Mouse (Mus musculus) liver, embryonic 14.5 days (tissue): Measurements from ENCODE around the gene Dglucy. TPM values are rescaled to one million over a fixed set of nuclear protein-coding genes. Genes with fewer than 3 reads are reported as not detected.

Experiments used
- ATAC-seq: fragments of 200-750 bp; cut with Nextera tagmentation; 2 replicates; pipeline ENCODE4 v1.8.0; 2017; ENCODE audit warnings: moderate number of reproducible peaks, mild to moderate bottlenecking, moderate library complexity; ENCODE audit not compliant: insufficient read depth
- DNase-seq, 3 experiments: peaks; one replicate each; pipeline ENCODE4 v3.0.0-alpha.2; 2012 to 2013; ENCODE audit warnings: low read depth in 3 of 3, low spot score in 3 of 3
- H3K27ac ChIP-seq: fragments of 300-500 bp; sonication (generic); 2 replicates; pipeline ENCODE4 v1.5.1; 2014; ENCODE audit warnings: moderate library complexity, mild to moderate bottlenecking, control low read depth, inconsistent platforms
- H3K27me3 ChIP-seq: fragments of 300-500 bp; sonication (generic); 2 replicates; pipeline ENCODE4 v1.6.1; 2014; ENCODE audit warnings: mild to moderate bottlenecking, low read length, moderate library complexity; ENCODE audit not compliant: control insufficient read depth, insufficient read depth
- H3K36me3 ChIP-seq: fragments of 300-500 bp; sonication (generic); replicated peaks from 2 replicates; pipeline ENCODE4 v1.6.1; 2014; ENCODE audit warnings: low read depth; ENCODE audit not compliant: control insufficient read depth, insufficient read depth
- H3K4me1 ChIP-seq, 2 experiments: fragments of 200-500 bp in 1 of 2; fragments of 300-500 bp in 1 of 2; sonication (generic) in 1 of 2; replicated peaks; 2 replicates each; pipeline ENCODE4 v1.6.1; 2012 to 2014; ENCODE audit warnings: antibody characterized with exemption in 1 of 2, inconsistent platforms in 1 of 2, low read length in 1 of 2; ENCODE audit not compliant: control insufficient read depth in 2 of 2, insufficient read depth in 2 of 2
- H3K4me2 ChIP-seq: fragments of 300-500 bp; sonication (generic); 2 replicates; pipeline ENCODE4 v1.6.1; 2014; ENCODE audit warnings: low read depth, mild to moderate bottlenecking, control low read depth, moderate library complexity
- H3K4me3 ChIP-seq, 2 experiments: fragments of 200-500 bp in 1 of 2; fragments of 300-500 bp in 1 of 2; sonication (generic) in 1 of 2; 2 replicates each; pipeline ENCODE4 v1.5.1; 2012 to 2014; ENCODE audit warnings: low read depth in 2 of 2, low read length in 2 of 2, mild to moderate bottlenecking in 2 of 2, control low read depth in 1 of 2, inconsistent platforms in 1 of 2, moderate library complexity in 1 of 2; ENCODE audit not compliant: insufficient read depth in 1 of 2
- H3K9ac ChIP-seq: fragments of 300-500 bp; sonication (generic); replicated peaks from 2 replicates; pipeline ENCODE4 v1.6.1; 2014; ENCODE audit warnings: mild to moderate bottlenecking, control low read depth, moderate library complexity
- H3K9me3 ChIP-seq: fragments of 300-500 bp; sonication (generic); 2 replicates; pipeline ENCODE4 v1.6.1; 2016; ENCODE audit warnings: low read length, mixed read lengths; ENCODE audit not compliant: control insufficient read depth
- CTCF ChIP-seq: IDR thresholded peaks from 2 replicates; pipeline ENCODE4 v1.5.1; 2016; ENCODE audit warnings: antibody characterized with exemption, low read depth, control low read depth
- EP300 ChIP-seq: IDR thresholded peaks from 2 replicates; pipeline ENCODE4 v1.6.1; 2016; ENCODE audit warnings: antibody characterized with exemption, low read depth
- WGBS: fragments of 180-500 bp; shearing (Covaris S2); extraction: QIAGEN DNeasy Blood & Tissue Kit; methylation state at CpG from one replicate; pipeline ENCODE4 v1.1.7; 2014; ENCODE audit not compliant: insufficient replicate concordance; 5-methylcytosine and 5-hydroxymethylcytosine counted together
- polyA plus RNA-seq, 2 experiments: library from polyadenylated mRNA; depleted of rRNA in 1 of 2; stranded (reverse) in 1 of 2; unstranded in 1 of 2; fragments of >200 nt; fragmentation: Nextera tagmentation in 1 of 2; extraction: Ambion mirVana in 1 of 2; gene quantifications; 2 replicates each; pipeline versions ENCODE4 v1.2.1 to v1.2.3; 2012 to 2014

Dglucy gene
- polyA plus RNA-seq, 2 experiments: 0.63 to 1.2 TPM

- Histone ChIP-seq H3K4me1 (peaks cover 0 to 3% of the 10 kb centered on the region in 2 experiments; a peak in 1 of 4 replicates), H3K9ac (no peak overlapping the region), H3K27me3 (no peaks in the 10 kb centered on the region), H3K9me3 (no peaks in the 10 kb centered on the region), H3K36me3 (no peaks in the 10 kb centered on the region), H3K27ac (no peak overlapping the region), H3K4me3 (no peak overlapping the region), H3K4me2 (no peak overlapping the region)
- ATAC-seq: no peak
- WGBS: 57% methylated on average over 11 of the region's 11 CpGs
- DNase-seq: no peak
- TF ChIP-seq EP300 (no peak), CTCF (no peak)
These were observed 16.0 kb upstream of the Dglucy start for GRCm38 (mm10) chr12:100762663-100763425.

GRCm38 (mm10) chr12:100764329-100765018 is 14.4 kb upstream of the Dglucy start:
- Histone ChIP-seq H3K27ac (no peak overlapping the region), H3K4me3 (no peak overlapping the region), H3K4me2 (no peak overlapping the region)

DNA sequence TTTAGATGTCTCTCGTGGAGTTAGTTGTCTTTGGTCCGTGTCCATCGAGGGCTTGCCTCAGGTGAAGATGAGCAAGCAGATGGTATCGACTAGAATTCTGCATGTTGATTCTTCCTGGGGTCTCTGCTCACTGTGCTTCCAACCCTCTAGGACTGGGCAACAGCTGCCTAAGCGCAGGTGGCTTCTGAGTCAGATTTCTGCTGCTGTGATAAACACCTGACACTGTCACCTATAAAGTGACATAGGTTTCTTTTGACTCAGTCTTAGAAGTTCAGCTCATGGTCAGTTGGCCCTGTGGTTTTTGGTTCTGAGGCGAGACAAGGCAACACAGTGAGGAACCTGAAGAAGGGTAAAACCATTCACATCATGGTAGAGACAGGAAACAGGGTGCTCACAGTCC is 9.0 kb upstream of the Dglucy start:
- Histone ChIP-seq H3K4me1 (0 out of 4 replicates have a peak, but pooled peaks cover 0 to under 1% of the 10 kb centered on the region in 2 experiments), H3K9ac (no peak overlapping the region), H3K27ac (no peak overlapping the region), H3K36me3 (no peaks in the 10 kb centered on the region), H3K27me3 (no peaks in the 10 kb centered on the region), H3K4me3 (no peak overlapping the region), H3K4me2 (no peak overlapping the region), H3K9me3 (no peaks in the 10 kb centered on the region)
- DNase-seq: no peak
- WGBS: 68% methylated on average over 6 of the region's 6 CpGs
- no peak for ATAC-seq
- no peak for TF ChIP-seq EP300
- no peak for TF ChIP-seq CTCF

More at GRCm38 (mm10) chr12:100764329-100765018, 14.4 kb upstream of the Dglucy start:
- TF ChIP-seq EP300: no peak
- no peak for TF ChIP-seq CTCF
- 18% methylated on average over 13 of the region's 13 CpGs for WGBS
- no peaks in the 10 kb centered on the region for H3K27me3 ChIP-seq
- no peaks in the 10 kb centered on the region for H3K36me3 ChIP-seq
- DNase-seq: no peak
- H3K9ac ChIP-seq: no peak overlapping the region
- H3K4me1 ChIP-seq: peaks cover 0 to 3% of the 10 kb centered on the region in 2 experiments; a peak in 1 of 4 replicates
- H3K9me3 ChIP-seq: no peaks in the 10 kb centered on the region
- ATAC-seq: no peak

DNA sequence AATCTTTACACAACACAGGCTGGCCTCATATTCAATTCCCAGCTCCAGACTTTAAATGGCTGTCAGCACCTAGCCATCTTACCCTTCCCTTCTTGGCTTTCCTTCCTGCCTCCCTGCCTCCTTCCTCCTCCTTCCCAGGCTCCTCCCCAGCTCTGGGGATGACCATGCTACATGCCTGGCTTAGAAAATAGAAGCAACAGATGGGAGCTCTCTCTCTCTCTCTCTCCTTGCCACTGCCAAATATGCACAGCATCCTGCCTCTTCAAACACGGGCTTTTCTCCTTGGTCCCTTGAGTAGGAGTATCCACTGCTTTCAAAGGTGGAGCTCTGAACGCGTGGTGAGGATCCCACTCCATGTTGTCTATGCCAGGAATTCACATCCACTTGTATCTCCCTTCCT is 8.1 kb upstream of the Dglucy start:
- H3K4me1 ChIP-seq: no peaks in the 10 kb centered on the region
- no peaks in the 10 kb centered on the region for H3K36me3 ChIP-seq
- TF ChIP-seq CTCF: no peak
- TF ChIP-seq EP300: no peak
- ATAC-seq (no peak), DNase-seq (no peak)
- H3K27me3 ChIP-seq: no peaks in the 10 kb centered on the region
- no peak overlapping the region for H3K27ac ChIP-seq
- no peaks in the 10 kb centered on the region for H3K9me3 ChIP-seq
- H3K4me2 ChIP-seq: no peak overlapping the region
- no peak overlapping the region for H3K4me3 ChIP-seq
- WGBS: 58% methylated on average over 3 of the region's 3 CpGs
- no peak overlapping the region for H3K9ac ChIP-seq
